Mouse (Mus musculus) liver, embryonic 11.5 days (tissue): ENCODE results near the gene C1s2. TPM values are rescaled to one million over a fixed set of nuclear protein-coding genes. Genes with fewer than 3 reads are reported as not detected.
"Not testable (repeated sequence)": the region's sequence is repeated elsewhere in the genome, so short reads cannot be mapped to it uniquely, and the experiment has no call there.

Experiments
- ATAC-seq: fragments of 200-750 bp; cut with Nextera tagmentation; replicated peaks from 2 replicates; pipeline ENCODE4 v1.8.0; 2017; ENCODE audit warnings: moderate number of reproducible peaks, mild to moderate bottlenecking, moderate TSS enrichment, moderate library complexity; ENCODE audit not compliant: low FRiP score
- DNase-seq: peaks from one replicate; pipeline ENCODE4 v3.0.0-alpha.2; 2017; ENCODE audit warnings: low spot score
- H3K27ac ChIP-seq: fragments of 300-500 bp; sonication (generic); 2 replicates; pipeline ENCODE4 v1.5.1; 2014; ENCODE audit warnings: mild to moderate bottlenecking, low read depth, low read length, control low read depth
- H3K27me3 ChIP-seq: fragments of 300-500 bp; sonication (generic); replicated peaks from 2 replicates; pipeline ENCODE4 v1.6.1; 2014; ENCODE audit warnings: low read length, mixed read lengths; ENCODE audit not compliant: control insufficient read depth, insufficient read depth
- H3K36me3 ChIP-seq: fragments of 300-500 bp; sonication (generic); 2 replicates; pipeline ENCODE4 v1.6.1; 2014; ENCODE audit warnings: mild to moderate bottlenecking, low read length, moderate library complexity, mixed read lengths; ENCODE audit not compliant: control insufficient read depth, insufficient read depth
- H3K4me1 ChIP-seq: fragments of 300-500 bp; sonication (generic); replicated peaks from 2 replicates; pipeline ENCODE4 v1.6.1; 2014; ENCODE audit warnings: low read length, mixed read lengths; ENCODE audit not compliant: control insufficient read depth, insufficient read depth
- H3K4me2 ChIP-seq: fragments of 300-500 bp; sonication (generic); 2 replicates; pipeline ENCODE4 v1.6.1; 2014; ENCODE audit warnings: mild to moderate bottlenecking, control low read depth, moderate library complexity
- H3K4me3 ChIP-seq: fragments of 300-500 bp; sonication (generic); 2 replicates; pipeline ENCODE4 v1.5.1; 2014; ENCODE audit warnings: low read depth, low read length, control low read depth
- H3K9ac ChIP-seq: fragments of 300-500 bp; sonication (generic); 2 replicates; pipeline ENCODE4 v1.6.1; 2014; ENCODE audit warnings: low read depth, low read length, control low read depth
- H3K9me3 ChIP-seq: fragments of 300-500 bp; sonication (generic); 2 replicates; pipeline ENCODE4 v1.6.1; 2016; ENCODE audit warnings: low read length, inconsistent platforms, mixed read lengths; ENCODE audit not compliant: control insufficient read depth
- WGBS: fragments of 180-500 bp; shearing (Covaris S2); extraction: QIAGEN DNeasy Blood & Tissue Kit; methylation state at CpG from one replicate; pipeline ENCODE4 v1.1.7; 2014; 5-methylcytosine and 5-hydroxymethylcytosine counted together
- polyA plus RNA-seq: library from polyadenylated mRNA; unstranded; fragments of >200 nt; fragmentation: Nextera tagmentation; extraction: Ambion mirVana; gene quantifications from 2 replicates; pipeline ENCODE4 v1.2.1, GENCODE M21; 2014

The C1s2 gene
- polyA plus RNA-seq, 1 experiment from 2014 or later, result not detected

DNA sequence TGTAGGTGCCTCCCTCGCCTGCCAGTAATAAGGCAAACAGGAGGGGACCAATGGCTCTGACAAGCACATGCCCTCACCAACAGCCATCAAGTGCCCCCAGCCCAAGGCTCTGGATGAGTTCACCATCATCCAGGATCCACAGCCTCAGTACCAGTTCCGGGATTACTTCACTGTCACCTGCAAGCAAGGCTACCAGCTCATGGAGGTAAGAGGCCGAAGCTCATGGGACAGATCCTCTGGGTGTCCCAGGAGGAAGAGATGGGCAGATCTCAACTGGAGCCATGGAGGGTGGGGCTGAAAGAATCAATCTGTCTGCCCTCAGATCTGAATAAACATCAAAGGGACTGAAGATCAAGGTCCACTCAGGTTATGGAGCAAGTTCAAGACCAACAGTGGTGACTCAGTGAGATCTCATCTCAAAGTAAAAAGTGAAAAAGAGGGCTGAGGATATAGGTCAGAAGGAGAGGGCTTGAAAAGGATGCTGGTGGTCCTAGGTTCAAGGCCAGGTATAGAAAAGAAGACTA is 60.7 kb downstream of the C1s2 start:
- not testable (repeated sequence) for H3K4me3 ChIP-seq, H3K9ac ChIP-seq, H3K27ac ChIP-seq, H3K36me3 ChIP-seq, DNase-seq, H3K4me2 ChIP-seq, H3K9me3 ChIP-seq, ATAC-seq, H3K4me1 ChIP-seq, H3K27me3 ChIP-seq
- WGBS, result 72% methylated on average over 3 of the region's 3 CpGs

Other genes with a start within 250 kb of the C1s2 start
- gene Pex5, start 221.0 kb downstream of the C1s2 start, polyA plus RNA-seq, result 39.6 and 41.2 TPM in 2 replicates
- gene Clstn3, start 171.3 kb downstream of the C1s2 start, polyA plus RNA-seq, result 6.1 and 7.6 TPM in 2 replicates
- gene C1rl, start 143.0 kb downstream of the C1s2 start, polyA plus RNA-seq, result 4.1 and 4.4 TPM in 2 replicates
- gene C1ra, start 123.7 kb downstream of the C1s2 start, polyA plus RNA-seq, result 2.8 and 2.9 TPM in 2 replicates
- 12.0 and 12.7 TPM in 2 replicates for gene C1s1, start 93.7 kb downstream of the C1s2 start, polyA plus RNA-seq
- not detected in 2 replicates for gene C1rb, start 65.8 kb downstream of the C1s2 start, polyA plus RNA-seq
- gene Lpcat3, start 26.9 kb upstream of the C1s2 start, polyA plus RNA-seq, result 84.2 and 90.0 TPM in 2 replicates
- 311 and 329 TPM in 2 replicates for gene Emg1, start 76.1 kb upstream of the C1s2 start, polyA plus RNA-seq
- 640 and 660 TPM in 2 replicates for gene Phb2, start 76.3 kb upstream of the C1s2 start, polyA plus RNA-seq
- gene Ptpn6, start 102.6 kb upstream of the C1s2 start, polyA plus RNA-seq, result 49.5 and 50.3 TPM in 2 replicates
- 147 and 167 TPM in 2 replicates for gene Grcc10, start 105.3 kb upstream of the C1s2 start, polyA plus RNA-seq
- 0.15 TPM in 1 of 2 replicates, not detected in the other for gene Gm45234, start 119.9 kb upstream of the C1s2 start, polyA plus RNA-seq
- 4.4 and 5.5 TPM in 2 replicates for gene Atn1, start 120.4 kb upstream of the C1s2 start, polyA plus RNA-seq
- 2.1 and 2.6 TPM in 2 replicates for gene Eno2, start 133.6 kb upstream of the C1s2 start, polyA plus RNA-seq
- 0.11 TPM in 1 of 2 replicates, not detected in the other for gene Lrrc23, start 143.6 kb upstream of the C1s2 start, polyA plus RNA-seq
- gene Spsb2, start 172.6 kb upstream of the C1s2 start, polyA plus RNA-seq, result 9.5 and 10.4 TPM in 2 replicates
- gene Tpi1, start 178.2 kb upstream of the C1s2 start, polyA plus RNA-seq, result 1,267 and 1,294 TPM in 2 replicates
- 115 and 118 TPM in 2 replicates for gene Usp5, start 193.4 kb upstream of the C1s2 start, polyA plus RNA-seq
- gene Cdca3, start 193.5 kb upstream of the C1s2 start, polyA plus RNA-seq, result 223 and 224 TPM in 2 replicates
- 0.29 and 0.74 TPM in 2 replicates for gene Gnb3, start 204.2 kb upstream of the C1s2 start, polyA plus RNA-seq
- gene P3h3, start 221.7 kb upstream of the C1s2 start, polyA plus RNA-seq, result 8.6 and 11.3 TPM in 2 replicates
- 0.17 and 0.32 TPM in 2 replicates for gene Gpr162, start 227.9 kb upstream of the C1s2 start, polyA plus RNA-seq